Mouse (Mus musculus) megakaryocyte, embryonic 14.5 days (primary cell): Measurements from ENCODE around the gene Scrn3.

ENCODE experiments used
- FLI1 ChIP-seq: IDR thresholded peaks from 2 replicates; pipeline ENCODE4 v1.6.1; 2012; ENCODE audit warnings: low read length, inconsistent platforms, mixed read lengths
- GATA1 ChIP-seq: IDR thresholded peaks from 3 replicates; pipeline ENCODE4 v1.6.1; 2012; ENCODE audit warnings: mixed read lengths, low read length, inconsistent platforms, borderline replicate concordance

DNA sequence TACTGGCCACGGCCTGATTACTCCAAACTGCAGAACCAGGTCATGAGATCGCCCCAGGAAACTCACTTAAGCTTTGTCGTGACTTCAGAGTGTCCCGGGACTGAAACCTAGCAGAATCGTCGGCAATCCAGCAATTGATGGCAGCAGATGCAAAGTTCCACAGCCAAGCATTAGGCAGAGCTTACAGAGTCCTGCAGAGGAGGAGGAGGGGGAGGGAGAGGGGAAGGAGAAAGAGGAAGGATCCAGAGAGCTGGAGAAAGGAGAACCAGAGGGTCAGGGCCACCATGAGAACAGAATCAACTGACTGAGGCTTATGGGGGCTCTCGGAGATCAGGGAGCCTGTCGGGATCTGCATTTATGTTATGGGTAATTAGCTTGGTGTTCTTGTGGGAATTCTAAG is 26.0 kb downstream of the Scrn3 start:
- no peak for TF ChIP-seq GATA1
- TF ChIP-seq FLI1 = no peak
